In the genomic region with DNA sequence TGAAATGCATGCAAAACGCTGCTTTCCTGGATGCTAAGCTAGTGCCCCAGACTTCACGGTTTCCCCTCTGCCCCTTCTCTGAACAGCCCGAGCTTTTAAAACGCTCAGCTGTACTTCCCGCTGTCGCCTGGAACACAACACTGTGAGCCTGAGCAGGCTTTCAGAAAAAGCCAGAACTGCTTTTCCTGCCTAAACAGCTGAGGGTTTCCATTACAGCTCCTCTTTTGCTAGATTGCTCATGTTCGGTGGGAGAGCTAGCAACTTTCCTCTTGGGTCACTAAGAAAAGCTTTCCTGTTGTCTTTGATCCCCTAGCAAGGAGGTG, we compare ENCODE assay signal across 7 mouse cellular contexts. TPM values are rescaled to one million over a fixed set of nuclear protein-coding genes. Genes with fewer than 3 reads are reported as not detected.
A peak's percentile ranks its signal among the peaks of the same experiment; 100 is the strongest.
DNase-seq lines count a peak whose midpoint lies in the region; ATAC-seq lines count a peak whose summit lies in the region.

No protein-coding gene starts in this region.

- no peak for ATAC-seq in liver, embryonic 11.5 days (replicated peaks; ENCODE audit: low FRiP score)
- ATAC-seq in forebrain, embryonic 12.5 days (ENCODE audit: low FRiP score), result no peak
- no peak for ATAC-seq in neural tube, embryonic 13.5 days (ENCODE audit: low read depth)

- H3K4me3 ChIP-seq in liver, embryonic 11.5 days (ENCODE audit: low read depth, low read length), result 0 out of 2 replicates have a peak overlapping the region, but pooled peaks have one; percentile 17
- no peak overlapping the region for H3K4me3 ChIP-seq in forebrain, embryonic 12.5 days (replicated peaks)
- peak overlapping the region; percentile 48 for H3K4me3 ChIP-seq in neural tube, embryonic 13.5 days

- H3K4me2 ChIP-seq in liver, embryonic 11.5 days, result peak overlapping the region; percentile 52
- H3K4me2 ChIP-seq in forebrain, embryonic 12.5 days, result peak overlapping the region; percentile 65
- peak overlapping the region; percentile 68 for H3K4me2 ChIP-seq in neural tube, embryonic 13.5 days

- H3K27ac ChIP-seq in liver, embryonic 11.5 days (ENCODE audit: low read depth, low read length), result no peak overlapping the region
- no peak overlapping the region for H3K27ac ChIP-seq in forebrain, embryonic 12.5 days
- H3K27ac ChIP-seq in neural tube, embryonic 13.5 days (replicated peaks), result no peak overlapping the region

- DNase-seq in liver, embryonic 11.5 days (ENCODE audit: low spot score), result no peak
- no peak for DNase-seq in liver
- peak; percentile 8 to 12 for DNase-seq in layer of hippocampus, adult 8-10 months (ENCODE audit: low spot score in 2 of 2)
- no peak for DNase-seq in testis, postnatal 10 days (ENCODE audit: low spot score)
- no peak for DNase-seq in T-cell, adult 2 months (ENCODE audit: low spot score)

- H3K9me3 ChIP-seq in liver, embryonic 11.5 days (ENCODE audit: control insufficient read depth, low read length), result no peaks in the 10 kb centered on the region
- no peaks in the 10 kb centered on the region for H3K9me3 ChIP-seq in forebrain, embryonic 12.5 days
- no peaks in the 10 kb centered on the region for H3K9me3 ChIP-seq in neural tube, embryonic 13.5 days

- peaks cover 29% of the 10 kb centered on the region for H3K27me3 ChIP-seq in liver, embryonic 11.5 days (replicated peaks; ENCODE audit: control insufficient read depth, insufficient read depth, low read length)
- peaks cover 49% of the 10 kb centered on the region for H3K27me3 ChIP-seq in forebrain, embryonic 12.5 days
- peaks cover 39% of the 10 kb centered on the region for H3K27me3 ChIP-seq in neural tube, embryonic 13.5 days

- H3K9ac ChIP-seq in liver, embryonic 11.5 days (ENCODE audit: low read depth, low read length), result no peak overlapping the region
- no peak overlapping the region for H3K9ac ChIP-seq in forebrain, embryonic 12.5 days
- no peak overlapping the region for H3K9ac ChIP-seq in neural tube, embryonic 13.5 days

- no peaks in the 10 kb centered on the region for H3K4me1 ChIP-seq in liver, embryonic 11.5 days (replicated peaks; ENCODE audit: control insufficient read depth, insufficient read depth, low read length)
- H3K4me1 ChIP-seq in forebrain, embryonic 12.5 days, result no peaks in the 10 kb centered on the region
- peaks cover 7% of the 10 kb centered on the region for H3K4me1 ChIP-seq in neural tube, embryonic 13.5 days (replicated peaks)

- 13% methylated on average over 7 of the region's 7 CpGs for WGBS in liver, embryonic 11.5 days
- WGBS in forebrain, embryonic 12.5 days, result 17% methylated on average over 7 of the region's 7 CpGs
- 22% methylated on average over 7 of the region's 7 CpGs for WGBS in neural tube, embryonic 13.5 days

- no peaks in the 10 kb centered on the region for H3K36me3 ChIP-seq in liver, embryonic 11.5 days (ENCODE audit: control insufficient read depth, insufficient read depth, low read length)
- H3K36me3 ChIP-seq in forebrain, embryonic 12.5 days (replicated peaks), result no peaks in the 10 kb centered on the region
- no peaks in the 10 kb centered on the region for H3K36me3 ChIP-seq in neural tube, embryonic 13.5 days

RNA-seq across cellular contexts. Expression of a gene that starts 1.1 kb away (rescaled TPM):
- polyA plus RNA-seq in liver, embryonic 11.5 days (2014; fragmentation: Nextera tagmentation; extraction: Ambion mirVana), result 0.67 and 0.73 TPM in 2 replicates
- polyA plus RNA-seq in forebrain, embryonic 12.5 days (2016; fragmentation: Nextera tagmentation; extraction: Ambion mirVana), result 0.15 and 0.17 TPM in 2 replicates
- total RNA-seq in layer of hippocampus, adult 8-10 months (2022), result 1 to 10 TPM; 2.6 to 3.6 (median 3.2) TPM
- 0.80 and 0.81 TPM in 2 replicates for polyA plus RNA-seq in neural tube, embryonic 13.5 days (2015; fragmentation: Nextera tagmentation; extraction: Ambion mirVana)

RNA-seq across cellular contexts. Expression of a gene that starts 1.8 kb away (rescaled TPM):
- 0.08 and 0.26 TPM in 2 replicates for polyA plus RNA-seq in liver, embryonic 11.5 days (2014; fragmentation: Nextera tagmentation; extraction: Ambion mirVana)
- 0.26 and 0.33 TPM in 2 replicates for polyA plus RNA-seq in forebrain, embryonic 12.5 days (2016; fragmentation: Nextera tagmentation; extraction: Ambion mirVana)
- 10 to 100 TPM; 27.7 to 31.3 (median 29.5) TPM for total RNA-seq in layer of hippocampus, adult 8-10 months (2022)
- 1.6 and 1.9 TPM in 2 replicates for polyA plus RNA-seq in neural tube, embryonic 13.5 days (2015; fragmentation: Nextera tagmentation; extraction: Ambion mirVana)

Comparison
In these comparisons a context has a peak if more than half of its experiments do, and no peak if none do; other contexts are left out.
1. DNase-seq: peak in layer of hippocampus, adult 8-10 months (2 of 2); none in liver, embryonic 11.5 days (single experiment), liver (single experiment), testis, postnatal 10 days (single experiment) and T-cell, adult 2 months (single experiment).
2. Peak in every context shown above with its lines, with median percentiles within 50 percentile points of each other: H3K4me2 ChIP-seq.